Comparison of ENCODE assay signal across 16 mouse cellular contexts in the genomic region with DNA sequence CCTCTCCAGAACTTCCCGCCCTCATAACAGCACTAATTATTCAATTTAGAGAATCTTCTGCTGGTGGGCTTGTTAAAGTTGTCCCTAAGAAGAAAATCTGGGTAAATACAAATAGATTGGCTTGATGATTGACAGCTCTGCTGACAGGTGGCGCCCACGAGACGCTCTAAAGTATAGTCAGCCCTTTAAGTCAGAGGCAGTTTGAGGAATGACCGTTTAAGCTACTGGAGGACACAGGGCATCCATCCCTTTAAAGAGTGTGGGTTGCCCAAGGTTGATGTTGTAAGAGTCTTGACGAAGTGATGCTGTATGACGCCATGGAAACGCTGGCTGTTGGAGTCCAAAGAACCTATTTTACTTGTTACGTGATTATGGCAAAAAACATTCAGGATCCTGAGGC. TPM values are rescaled to one million over a fixed set of nuclear protein-coding genes. Genes with fewer than 3 reads are reported as not detected.
DNase-seq lines count a peak whose midpoint lies in the region; ATAC-seq and TF ChIP-seq lines count a peak whose summit lies in the region.
"Had no signal": no experiment of that assay in that cellular context is flagged by ENCODE, and none has a peak within 500 bp of the region (broad histone marks: within the 10 kb centered on the region; RNA-seq: fewer than 3 reads in every experiment).

No protein-coding gene starts in this region.

- no peaks in the 10 kb centered on the region for H3K27me3 ChIP-seq in forebrain, embryonic 14.5 days (replicated peaks; ENCODE audit: control insufficient read depth, insufficient read depth, low read length)
- no peaks in the 10 kb centered on the region for H3K27me3 ChIP-seq in forebrain, embryonic 11.5 days (ENCODE audit: control insufficient read depth, insufficient read depth, low read length)
- no peaks in the 10 kb centered on the region for H3K27me3 ChIP-seq in kidney, postnatal 0 days (ENCODE audit: insufficient read depth, low read length)
- H3K27me3 ChIP-seq: stomach, embryonic 15.5 days had no signal

- H3K36me3 ChIP-seq in forebrain, embryonic 14.5 days (ENCODE audit: control insufficient read depth, insufficient read depth, low read length) = no peaks in the 10 kb centered on the region
- H3K36me3 ChIP-seq in forebrain, embryonic 11.5 days (ENCODE audit: control insufficient read depth, insufficient read depth, low read length) = no peaks in the 10 kb centered on the region
- peaks cover 30% of the 10 kb centered on the region; the same call in 1 of the 2 replicates for H3K36me3 ChIP-seq in kidney, postnatal 0 days (ENCODE audit: insufficient read depth, low read length)

- peak overlapping the region; percentile 10; the same call in 1 of the 2 replicates for H3K27ac ChIP-seq in forebrain, embryonic 14.5 days (ENCODE audit: low read depth, low read length)
- no peak overlapping the region for H3K27ac ChIP-seq in forebrain, embryonic 11.5 days (ENCODE audit: low read depth, low read length)
- no peak overlapping the region for H3K27ac ChIP-seq in kidney, postnatal 0 days
- H3K27ac ChIP-seq: left cerebral cortex, adult 2 months; stomach, embryonic 15.5 days had no signal

- TF ChIP-seq CTCF in kidney, postnatal 0 days (IDR thresholded peaks at IDR 0.05; ENCODE audit: low read depth) = peak; percentile 14; the same call in 1 of the 2 replicates
- TF ChIP-seq CTCF in brain, embryonic 14.5 days (IDR thresholded peaks at IDR 0.05; ENCODE audit: borderline replicate concordance, extremely low read depth, insufficient read depth, insufficient read length) = no peak

- 70% methylated on average over 9 of the region's 9 CpGs for WGBS in forebrain, embryonic 14.5 days
- 75% methylated on average over 9 of the region's 9 CpGs for WGBS in forebrain, embryonic 11.5 days
- 80% methylated on average over 9 of the region's 9 CpGs for WGBS in kidney, postnatal 0 days

- H3K4me2 ChIP-seq in forebrain, embryonic 14.5 days (ENCODE audit: low read length) = no peak overlapping the region
- no peak overlapping the region for H3K4me2 ChIP-seq in forebrain, embryonic 11.5 days (ENCODE audit: low read depth, low read length, severe bottlenecking)
- no peak overlapping the region for H3K4me2 ChIP-seq in kidney, postnatal 0 days (ENCODE audit: low read length)
- H3K4me2 ChIP-seq: stomach, embryonic 15.5 days had no signal

- H3K9ac ChIP-seq in forebrain, embryonic 14.5 days (ENCODE audit: low read length) = no peak overlapping the region
- no peak overlapping the region for H3K9ac ChIP-seq in forebrain, embryonic 11.5 days (ENCODE audit: low read length)
- no peak overlapping the region for H3K9ac ChIP-seq in kidney, postnatal 0 days (ENCODE audit: low read depth, low read length)
- H3K9ac ChIP-seq: stomach, embryonic 15.5 days had no signal

- peaks cover 5% of the 10 kb centered on the region for H3K4me1 ChIP-seq in forebrain, embryonic 14.5 days (ENCODE audit: control insufficient read depth, insufficient read depth, low read length)
- no peaks in the 10 kb centered on the region for H3K4me1 ChIP-seq in forebrain, embryonic 11.5 days (replicated peaks; ENCODE audit: control insufficient read depth, insufficient read depth, low read length)
- H3K4me1 ChIP-seq in kidney, postnatal 0 days (replicated peaks; ENCODE audit: insufficient read depth, low read length) = peaks cover 12% of the 10 kb centered on the region; the same call in 1 of the 2 replicates

- TF ChIP-seq POLR2A in brain, embryonic 14.5 days (IDR thresholded peaks at IDR 0.05; ENCODE audit: borderline replicate concordance, extremely low read depth, insufficient read depth, insufficient read length, poor library complexity, severe bottlenecking) = no peak

- no peak overlapping the region for H3K4me3 ChIP-seq in forebrain, embryonic 14.5 days (ENCODE audit: low read depth, low read length)
- no peak overlapping the region for H3K4me3 ChIP-seq in forebrain, embryonic 11.5 days (ENCODE audit: low read depth, low read length)
- no peak overlapping the region for H3K4me3 ChIP-seq in kidney, postnatal 0 days (replicated peaks; ENCODE audit: low read depth, low read length)
- H3K4me3 ChIP-seq: left cerebral cortex, adult 2 months; stomach, embryonic 15.5 days had no signal

- no peak for ATAC-seq in forebrain, embryonic 14.5 days
- no peak for ATAC-seq in forebrain, embryonic 11.5 days (replicated peaks; ENCODE audit: low FRiP score)
- ATAC-seq in kidney, postnatal 0 days (replicated peaks; ENCODE audit: low FRiP score, low read depth) = no peak
- ATAC-seq: inflammation-experienced regulatory T-cells, adult 6 months had no signal

- DNase-seq in forebrain, embryonic 14.5 days (ENCODE audit: low spot score) = no peak
- no peak for DNase-seq in forebrain, embryonic 11.5 days (ENCODE audit: low spot score)
- no peak for DNase-seq in kidney, postnatal 0 days (ENCODE audit: low spot score)
- DNase-seq in kidney, adult 9 months = no peak
- peak; percentile 68 for DNase-seq in retina, postnatal 1 day
- DNase-seq in retina, embryonic 14.5 days (ENCODE audit: low spot score) = no peak
- peak; percentile 32 for DNase-seq in brain, embryonic 14.5 days (ENCODE audit: low read depth)
- DNase-seq in urinary bladder, adult 2 months (ENCODE audit: low spot score) = no peak
- DNase-seq: adrenal gland, postnatal 14 days; cerebellum, postnatal 14 days; heart, adult 11 months; heart, postnatal 10 days; spleen, adult 18-20 months had no signal

- H3K9me3 ChIP-seq in forebrain, embryonic 14.5 days (replicated peaks; ENCODE audit: control insufficient read depth, low read length) = no peaks in the 10 kb centered on the region
- no peaks in the 10 kb centered on the region for H3K9me3 ChIP-seq in forebrain, embryonic 11.5 days (ENCODE audit: control insufficient read depth, low read length)
- no peaks in the 10 kb centered on the region for H3K9me3 ChIP-seq in kidney, postnatal 0 days (replicated peaks; ENCODE audit: low read length)
- H3K9me3 ChIP-seq: stomach, embryonic 15.5 days had no signal

RNA-seq across cellular contexts. Expression of a gene that starts 57.9 kb away (rescaled TPM):
- polyA plus RNA-seq in forebrain, embryonic 14.5 days (2014; fragmentation: Nextera tagmentation; extraction: Ambion mirVana) = 63.9 and 70.5 TPM in 2 replicates
- 43.1 and 46.0 TPM in 2 replicates for polyA plus RNA-seq in forebrain, embryonic 11.5 days (2014; fragmentation: Nextera tagmentation; extraction: Ambion mirVana)
- polyA plus RNA-seq in kidney, postnatal 0 days (2015; fragmentation: Nextera tagmentation; extraction: Ambion mirVana) = 70.4 and 72.1 TPM in 2 replicates
- 70.1 and 84.7 TPM in 2 replicates for polyA plus RNA-seq in brain, embryonic 14.5 days (2012; rRNA removed)
- 60.7 and 70.8 TPM in 2 replicates for polyA plus RNA-seq in urinary bladder, adult 2 months (2012; rRNA removed)

Comparison
In these comparisons a context has a peak if more than half of its experiments do, and no peak if none do; other contexts are left out.
1. DNase-seq: peak in retina, postnatal 1 day (single experiment) and brain, embryonic 14.5 days (single experiment); none in forebrain, embryonic 14.5 days (single experiment), forebrain, embryonic 11.5 days (single experiment), kidney, postnatal 0 days (single experiment), kidney, adult 9 months (single experiment), retina, embryonic 14.5 days (single experiment) and urinary bladder, adult 2 months (single experiment).